Mouse (Mus musculus): ENCODE measurements around the gene Brms1l. TPM values are rescaled to one million over a fixed set of nuclear protein-coding genes. Genes with fewer than 3 reads are reported as not detected.
"Not testable (repeated sequence)": the region's sequence is repeated elsewhere in the genome, so short reads cannot be mapped to it uniquely, and the experiment has no call there.

Brms1l gene
- 33.7 and 34.0 TPM in 2 replicates for polyA plus RNA-seq (2015; fragmentation: Nextera tagmentation; extraction: Ambion mirVana)

- Histone ChIP-seq H3K36me3 (no peaks in the 10 kb centered on the region), H3K9ac (peak within 1 kb of the TSS; percentile 66), H3K9me3 (no peaks in the 10 kb centered on the region), H3K4me2 (peak within 1 kb of the TSS; percentile 57), H3K4me1 (no peaks in the 10 kb centered on the region), H3K27me3 (replicated peaks) (no peaks in the 10 kb centered on the region), H3K4me3 (replicated peaks) (peak within 1 kb of the TSS; percentile 82), H3K27ac (peak within 1 kb of the TSS; percentile 99)
- under 1% methylated on average over 73 of the region's 77 CpGs for WGBS
- peak; percentile 99 for ATAC-seq (ENCODE audit: insufficient read depth, low FRiP score, low read depth)
Measured at GRCm38 (mm10) chr12:55836199-55836951, at the start of gene Brms1l. Gene Brms1l (plus strand): TSS chr12:55836324.

- not testable (repeated sequence) for H3K36me3 ChIP-seq; H3K4me1 ChIP-seq; ATAC-seq (ENCODE audit: insufficient read depth, low FRiP score, low read depth); H3K27ac ChIP-seq; H3K9ac ChIP-seq; H3K4me3 ChIP-seq (replicated peaks); H3K27me3 ChIP-seq (replicated peaks); H3K9me3 ChIP-seq; H3K4me2 ChIP-seq
- WGBS = 82% methylated on average over 4 of the region's 4 CpGs
Measured at GRCm38 (mm10) chr12:55794485-55794884, 41.6 kb upstream of the Brms1l start.

GRCm38 (mm10) chr12:55797103-55797502 is 39.0 kb upstream of the Brms1l start:
- ATAC-seq (ENCODE audit: insufficient read depth, low FRiP score, low read depth) = no peak
- WGBS = 74% methylated on average over 3 of the region's 3 CpGs

GRCm38 (mm10) chr12:55798745-55799144 is 37.4 kb upstream of the Brms1l start:
- Histone ChIP-seq H3K4me1 (no peaks in the 10 kb centered on the region), H3K9ac (no peak overlapping the region), H3K27ac (no peak overlapping the region), H3K36me3 (no peaks in the 10 kb centered on the region), H3K4me2 (no peak overlapping the region), H3K4me3 (replicated peaks) (no peak overlapping the region), H3K9me3 (no peaks in the 10 kb centered on the region), H3K27me3 (replicated peaks) (no peaks in the 10 kb centered on the region)
- no peak for ATAC-seq (ENCODE audit: insufficient read depth, low FRiP score, low read depth)
- 77% methylated on average over 4 of the region's 4 CpGs for WGBS

More at GRCm38 (mm10) chr12:55797103-55797502, 39.0 kb upstream of the Brms1l start:
- no peak overlapping the region for H3K9ac ChIP-seq
- H3K27me3 ChIP-seq (replicated peaks) = no peaks in the 10 kb centered on the region
- no peaks in the 10 kb centered on the region for H3K36me3 ChIP-seq
- H3K4me3 ChIP-seq (replicated peaks) = no peak overlapping the region
- H3K4me2 ChIP-seq = no peak overlapping the region
- H3K9me3 ChIP-seq = no peaks in the 10 kb centered on the region
- H3K27ac ChIP-seq = no peak overlapping the region
- no peaks in the 10 kb centered on the region for H3K4me1 ChIP-seq

- no peak for ATAC-seq (ENCODE audit: insufficient read depth, low FRiP score, low read depth)
- H3K27me3 ChIP-seq (replicated peaks) = no peaks in the 10 kb centered on the region
- H3K27ac ChIP-seq = no peak overlapping the region
- no peak overlapping the region for H3K4me2 ChIP-seq
- no peaks in the 10 kb centered on the region for H3K4me1 ChIP-seq
- H3K9ac ChIP-seq = no peak overlapping the region
- no peaks in the 10 kb centered on the region for H3K9me3 ChIP-seq
- no peaks in the 10 kb centered on the region for H3K36me3 ChIP-seq
- WGBS = 78% methylated on average over 5 of the region's 5 CpGs
- no peak overlapping the region for H3K4me3 ChIP-seq (replicated peaks)
Measured at GRCm38 (mm10) chr12:55800144-55800543, 36.0 kb upstream of the Brms1l start.

- H3K9me3 ChIP-seq = no peaks in the 10 kb centered on the region
- H3K27me3 ChIP-seq (replicated peaks) = no peaks in the 10 kb centered on the region
- H3K4me1 ChIP-seq = no peaks in the 10 kb centered on the region
- no peak overlapping the region for H3K4me3 ChIP-seq (replicated peaks)
- no peak for ATAC-seq (ENCODE audit: insufficient read depth, low FRiP score, low read depth)
- no peak overlapping the region for H3K27ac ChIP-seq
- 94% methylated on average over 4 of the region's 4 CpGs for WGBS
- no peak overlapping the region for H3K9ac ChIP-seq
- H3K36me3 ChIP-seq = no peaks in the 10 kb centered on the region
- H3K4me2 ChIP-seq = no peak overlapping the region
Measured at GRCm38 (mm10) chr12:55801131-55801530, 35.0 kb upstream of the Brms1l start.

- H3K36me3 ChIP-seq = no peaks in the 10 kb centered on the region
- H3K9ac ChIP-seq = no peak overlapping the region
- H3K27ac ChIP-seq = no peak overlapping the region
- no peak for ATAC-seq (ENCODE audit: insufficient read depth, low FRiP score, low read depth)
- no peak overlapping the region for H3K4me2 ChIP-seq
- 46% methylated on average over 3 of the region's 3 CpGs for WGBS
- no peaks in the 10 kb centered on the region for H3K9me3 ChIP-seq
- no peaks in the 10 kb centered on the region for H3K4me1 ChIP-seq
- no peaks in the 10 kb centered on the region for H3K27me3 ChIP-seq (replicated peaks)
- H3K4me3 ChIP-seq (replicated peaks) = no peak overlapping the region
Measured at GRCm38 (mm10) chr12:55805035-55805434, 31.1 kb upstream of the Brms1l start.

GRCm38 (mm10) chr12:55816488-55816887 is 19.6 kb upstream of the Brms1l start:
- Histone ChIP-seq H3K4me3 (replicated peaks) (no peak overlapping the region), H3K4me2 (no peak overlapping the region), H3K27ac (no peak overlapping the region), H3K9ac (no peak overlapping the region), H3K36me3 (no peaks in the 10 kb centered on the region), H3K4me1 (no peaks in the 10 kb centered on the region), H3K9me3 (no peaks in the 10 kb centered on the region), H3K27me3 (replicated peaks) (no peaks in the 10 kb centered on the region)
- WGBS = 91% methylated on average over 5 of the region's 5 CpGs
- no peak for ATAC-seq (ENCODE audit: insufficient read depth, low FRiP score, low read depth)

- no peaks in the 10 kb centered on the region for H3K27me3 ChIP-seq (replicated peaks)
- peak overlapping the region; percentile 84 for H3K9ac ChIP-seq
- peak overlapping the region; percentile 62 for H3K4me2 ChIP-seq
- peak overlapping the region; percentile 94 for H3K27ac ChIP-seq
- peak; percentile 41 for ATAC-seq (ENCODE audit: insufficient read depth, low FRiP score, low read depth)
- peak overlapping the region; percentile 95 for H3K4me3 ChIP-seq (replicated peaks)
- WGBS = under 1% methylated on average over 35 of the region's 35 CpGs
- no peaks in the 10 kb centered on the region for H3K9me3 ChIP-seq
- no peaks in the 10 kb centered on the region for H3K4me1 ChIP-seq
- H3K36me3 ChIP-seq = no peaks in the 10 kb centered on the region
Measured at GRCm38 (mm10) chr12:55820119-55820660, 15.9 kb upstream of the Brms1l start.

- Histone ChIP-seq H3K4me3 (replicated peaks) (peak within 1 kb of the TSS; percentile 95), H3K9ac (peak within 1 kb of the TSS; percentile 84), H3K27me3 (replicated peaks) (no peaks in the 10 kb centered on the region), H3K36me3 (no peaks in the 10 kb centered on the region), H3K4me1 (no peaks in the 10 kb centered on the region), H3K4me2 (peak within 1 kb of the TSS; percentile 62), H3K27ac (peak within 1 kb of the TSS; percentile 94), H3K9me3 (no peaks in the 10 kb centered on the region)
- ATAC-seq (ENCODE audit: insufficient read depth, low FRiP score, low read depth) = peak; percentile 92
- WGBS = under 1% methylated on average over 58 of the region's 78 CpGs
Measured at GRCm38 (mm10) chr12:55820661-55821314, 15.3 kb upstream of the Brms1l start, which contains the start of gene Ralgapa1. Gene Ralgapa1 (minus strand): TSS chr12:55821167.

GRCm38 (mm10) chr12:55824027-55824426 is 12.1 kb upstream of the Brms1l start:
- Histone ChIP-seq H3K27me3 (replicated peaks) (no peaks in the 10 kb centered on the region), H3K9me3 (no peaks in the 10 kb centered on the region), H3K9ac (no peak overlapping the region), H3K27ac (no peak overlapping the region), H3K4me1 (no peaks in the 10 kb centered on the region), H3K4me3 (replicated peaks) (no peak overlapping the region), H3K36me3 (no peaks in the 10 kb centered on the region), H3K4me2 (no peak overlapping the region)
- no peak for ATAC-seq (ENCODE audit: insufficient read depth, low FRiP score, low read depth)
- 77% methylated on average over 6 of the region's 6 CpGs for WGBS

- Histone ChIP-seq H3K4me3 (replicated peaks) (no peak overlapping the region), H3K4me1 (no peaks in the 10 kb centered on the region), H3K27me3 (replicated peaks) (no peaks in the 10 kb centered on the region), H3K9me3 (no peaks in the 10 kb centered on the region), H3K27ac (no peak overlapping the region), H3K9ac (no peak overlapping the region), H3K36me3 (no peaks in the 10 kb centered on the region), H3K4me2 (no peak overlapping the region)
- no peak for ATAC-seq (ENCODE audit: insufficient read depth, low FRiP score, low read depth)
- WGBS = 82% methylated on average over 2 of the region's 2 CpGs
Measured at GRCm38 (mm10) chr12:55825537-55825936, 10.6 kb upstream of the Brms1l start.
